Mouse (Mus musculus): ENCODE measurements around the gene Fam76a.
"Not testable (repeated sequence)": the region's sequence is repeated elsewhere in the genome, so short reads cannot be mapped to it uniquely, and the experiment has no call there.

Fam76a gene

GRCm38 (mm10) chr4:132945261-132946046 lies 23.1 kb upstream of the Fam76a start:
- DNase-seq (ENCODE audit: low spot score in 2 of 2) = peak; percentile 83 to 86

GRCm38 (mm10) chr4:132944776-132945175 lies 22.4 kb upstream of the Fam76a start:
- no peak for DNase-seq (ENCODE audit: low spot score in 2 of 2)

- no peak for DNase-seq (ENCODE audit: low spot score in 2 of 2)
These were observed 21.7 kb upstream of the Fam76a start for GRCm38 (mm10) chr4:132944106-132944505.

- DNase-seq (ENCODE audit: low spot score in 2 of 2) = no peak
These were observed 20.7 kb upstream of the Fam76a start for GRCm38 (mm10) chr4:132943088-132943487.

DNA sequence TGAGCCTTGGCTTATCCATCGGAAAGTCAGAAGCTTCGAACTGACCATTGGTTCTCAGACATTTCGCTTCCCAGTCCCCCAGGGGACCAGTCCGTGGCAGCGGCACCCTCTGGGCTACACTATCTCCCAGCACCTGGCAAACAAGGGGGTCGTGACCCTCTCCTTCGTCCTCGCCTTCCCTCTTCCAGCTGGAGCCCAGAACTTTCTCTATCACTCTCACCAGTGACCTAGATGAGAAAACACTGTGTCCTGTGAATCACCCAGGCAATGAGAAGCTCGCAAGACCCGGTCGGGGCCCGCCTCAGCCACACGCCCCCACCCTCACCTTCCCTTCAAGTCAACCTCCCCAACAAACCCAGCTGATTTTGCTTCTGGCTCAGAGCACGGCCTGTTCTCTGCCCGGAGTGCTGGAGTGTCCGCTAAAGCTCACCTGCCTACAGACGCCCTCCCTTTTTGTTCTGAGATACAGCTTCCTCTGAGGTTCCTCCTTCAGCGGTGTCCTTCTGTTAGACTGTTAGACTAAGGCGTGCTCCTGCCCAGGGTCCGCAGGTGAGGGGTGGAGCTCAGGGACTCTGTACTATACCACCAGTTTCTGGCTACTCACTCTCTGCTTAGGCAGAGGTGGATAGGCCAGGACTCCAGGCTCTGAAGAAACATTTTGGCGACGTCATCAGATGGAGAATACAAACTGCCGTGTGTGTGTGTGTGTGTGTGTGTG lies 18.8 kb upstream of the Fam76a start:
- no peak for DNase-seq (ENCODE audit: low spot score in 2 of 2)

DNA sequence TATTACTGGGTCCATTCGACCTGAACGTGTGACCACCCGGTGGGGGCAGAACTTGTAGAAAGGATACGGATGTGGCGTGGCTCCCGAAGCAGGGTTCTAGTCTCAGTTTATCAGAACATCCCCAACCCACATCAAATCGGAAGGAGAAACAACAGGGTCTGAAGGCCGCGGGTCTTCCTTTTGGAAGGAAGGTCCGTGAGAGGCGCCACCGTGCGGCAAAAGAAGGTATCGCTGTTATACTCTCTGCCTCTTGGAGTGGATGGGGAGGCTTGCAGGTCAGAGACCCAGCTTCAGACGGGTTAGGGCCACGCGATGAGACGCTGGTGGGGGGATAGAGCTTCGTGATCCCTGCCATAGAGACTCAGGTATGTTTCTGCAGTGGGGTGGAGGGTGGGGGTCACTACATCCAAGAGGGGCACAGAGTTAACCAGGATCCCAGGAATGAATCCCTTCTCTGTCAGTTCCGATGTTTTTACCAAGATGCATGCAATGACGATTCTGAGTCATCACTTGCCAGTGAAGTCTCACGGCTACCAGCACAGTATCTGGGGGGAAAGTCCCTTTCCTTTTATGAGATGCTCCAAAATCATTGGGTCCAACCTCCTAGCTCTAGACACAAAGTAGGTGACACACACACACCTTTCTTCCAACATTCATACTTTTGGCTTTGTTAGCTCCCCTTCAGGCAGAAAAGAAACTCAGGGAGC lies 17.2 kb upstream of the Fam76a start:
- DNase-seq (ENCODE audit: low spot score in 2 of 2) = peak; percentile 73 to 85

DNA sequence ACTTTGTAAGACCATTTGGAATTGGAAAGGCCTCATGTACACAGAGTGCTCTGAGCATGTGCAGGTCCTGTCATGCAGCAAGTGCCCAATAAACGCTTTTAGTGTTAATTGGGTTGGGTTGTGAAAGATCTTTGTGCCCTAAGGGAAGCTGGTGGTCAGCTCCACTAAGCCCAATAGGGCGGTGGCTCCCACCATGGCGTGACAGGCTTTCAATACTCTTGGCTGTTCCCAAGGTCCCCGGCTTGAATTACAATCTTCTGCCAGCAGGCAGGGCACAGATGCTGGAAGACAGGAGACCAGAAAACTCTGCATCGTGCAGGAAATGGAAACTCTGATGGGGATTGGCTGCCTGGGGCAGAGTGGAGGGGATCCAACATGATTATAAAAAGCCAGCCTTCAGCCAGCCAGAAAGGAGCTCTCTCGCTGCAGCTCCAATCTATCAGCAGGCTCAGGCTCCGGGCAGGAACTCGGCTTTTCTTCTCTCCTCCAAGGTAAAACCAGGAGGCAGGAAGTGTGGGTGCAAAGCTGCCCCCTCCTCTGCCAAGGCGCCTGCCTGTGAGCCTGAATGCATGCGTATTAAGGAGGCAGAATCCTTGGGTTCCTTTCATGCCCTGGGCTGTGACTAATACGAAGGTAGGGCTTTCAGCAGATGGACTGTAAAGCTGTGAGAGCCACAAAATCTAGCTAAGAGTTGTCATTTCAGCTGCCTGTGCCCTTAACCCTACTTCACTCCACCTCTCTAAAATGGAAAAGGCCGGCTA lies 16.0 kb upstream of the Fam76a start:
- no peak for DNase-seq (ENCODE audit: low spot score in 2 of 2)

DNA sequence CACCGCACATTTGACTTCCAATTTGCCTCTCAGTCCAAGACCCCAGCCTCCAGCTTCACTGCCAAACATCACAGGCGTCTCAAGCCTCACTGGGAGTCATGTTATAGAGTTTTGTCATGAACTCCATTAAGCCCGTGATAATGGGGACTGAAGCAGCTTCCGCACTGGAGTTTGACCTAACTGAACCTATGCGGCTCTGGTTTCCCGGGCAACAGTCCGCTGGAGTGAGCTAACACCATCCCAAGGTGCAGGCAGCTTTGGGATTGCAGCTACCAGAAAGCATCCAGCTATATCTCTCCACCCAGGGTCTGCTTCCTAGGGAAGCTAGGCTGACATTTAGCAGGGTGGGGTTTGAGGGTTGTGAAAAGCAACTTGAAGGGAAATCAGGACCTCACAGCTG lies 12.3 kb upstream of the Fam76a start:
- DNase-seq (ENCODE audit: low spot score in 2 of 2) = no peak

DNA sequence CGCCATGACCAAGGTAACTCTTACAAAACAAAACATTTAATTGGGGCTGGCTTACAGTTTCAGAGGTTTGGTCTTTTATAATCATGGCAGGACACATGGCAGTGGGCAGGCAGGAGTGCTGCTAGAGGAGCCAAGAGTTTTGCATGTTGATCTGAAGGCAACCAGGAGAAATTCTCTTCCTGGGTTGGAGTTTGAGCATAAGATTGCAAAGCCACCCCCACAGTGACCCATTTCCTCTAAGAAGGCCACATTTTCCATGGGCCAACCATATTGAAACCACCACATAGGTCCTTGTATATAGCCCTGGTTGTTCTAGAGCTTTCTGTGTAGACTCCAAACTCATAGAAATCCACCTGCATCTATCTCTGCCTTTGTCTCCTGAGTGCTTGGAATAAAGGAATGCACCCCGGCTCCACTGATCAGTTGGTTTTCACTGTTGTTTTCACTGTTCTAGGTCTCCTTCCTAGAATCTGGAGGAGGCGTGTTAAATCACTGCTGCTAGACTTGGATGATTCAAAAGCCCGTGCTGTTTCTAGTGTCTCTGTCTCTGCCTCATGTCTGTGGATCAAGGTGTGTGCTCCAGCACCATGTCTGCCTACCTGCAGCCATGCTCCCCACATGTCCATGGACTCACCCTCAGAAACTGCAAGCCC lies 10.5 kb upstream of the Fam76a start:
- no peak for DNase-seq (ENCODE audit: low spot score in 2 of 2)

- peak; percentile 41 to 73 for DNase-seq (ENCODE audit: low spot score in 2 of 2)
These were observed 8.4 kb upstream of the Fam76a start for GRCm38 (mm10) chr4:132930784-132931183.

- DNase-seq (ENCODE audit: low spot score in 2 of 2) = not testable (repeated sequence)
These were observed 4.2 kb upstream of the Fam76a start for GRCm38 (mm10) chr4:132926520-132926919.

- DNase-seq (ENCODE audit: low spot score in 2 of 2) = no peak
These were observed 262 bp downstream of the Fam76a start for GRCm38 (mm10) chr4:132922061-132922530.

DNA sequence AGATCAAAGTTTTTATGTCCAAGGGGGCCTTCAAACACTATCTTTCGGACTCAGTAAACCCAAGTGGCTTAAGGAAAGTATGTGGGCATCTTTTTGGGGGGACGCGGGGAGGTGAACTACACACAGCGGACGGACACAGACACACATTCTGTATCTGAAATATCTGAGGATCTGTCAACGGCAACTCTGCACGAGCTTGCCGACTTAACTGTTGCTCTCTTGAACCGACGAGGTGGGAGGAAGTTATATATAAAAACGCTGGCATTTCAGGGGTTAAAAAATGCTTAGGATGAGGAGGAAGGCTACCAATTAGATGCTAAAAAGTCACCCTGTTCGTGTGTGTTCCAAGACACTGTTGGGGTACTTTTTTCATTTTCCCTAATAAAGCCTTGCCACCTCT lies 870 bp downstream of the Fam76a start:
- DNase-seq (ENCODE audit: low spot score in 2 of 2) = no peak

DNA sequence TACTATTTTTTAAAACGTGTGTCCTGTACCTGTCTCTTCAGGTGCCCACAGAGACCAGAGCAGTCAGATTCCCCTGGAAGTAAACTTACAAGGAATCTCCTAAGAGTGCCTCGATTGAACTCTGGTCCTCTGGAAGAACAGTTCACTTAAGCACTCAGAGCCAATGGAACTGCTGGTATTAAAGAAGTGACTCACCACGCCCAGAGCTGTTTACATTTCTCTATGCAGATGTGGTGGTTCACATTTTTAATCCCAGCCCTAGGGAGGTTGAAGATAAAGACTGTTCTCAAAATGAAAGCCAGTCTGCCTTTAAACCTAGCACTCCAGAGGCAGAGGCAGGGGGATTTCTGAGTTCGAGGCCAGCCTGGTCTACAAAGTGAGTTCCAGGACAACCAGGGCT lies 2.2 kb downstream of the Fam76a start:
- no peak for DNase-seq (ENCODE audit: low spot score in 2 of 2)

- DNase-seq (ENCODE audit: low spot score in 2 of 2) = not testable (repeated sequence)
These were observed 3.9 kb downstream of the Fam76a start for GRCm38 (mm10) chr4:132918493-132918892.

DNA sequence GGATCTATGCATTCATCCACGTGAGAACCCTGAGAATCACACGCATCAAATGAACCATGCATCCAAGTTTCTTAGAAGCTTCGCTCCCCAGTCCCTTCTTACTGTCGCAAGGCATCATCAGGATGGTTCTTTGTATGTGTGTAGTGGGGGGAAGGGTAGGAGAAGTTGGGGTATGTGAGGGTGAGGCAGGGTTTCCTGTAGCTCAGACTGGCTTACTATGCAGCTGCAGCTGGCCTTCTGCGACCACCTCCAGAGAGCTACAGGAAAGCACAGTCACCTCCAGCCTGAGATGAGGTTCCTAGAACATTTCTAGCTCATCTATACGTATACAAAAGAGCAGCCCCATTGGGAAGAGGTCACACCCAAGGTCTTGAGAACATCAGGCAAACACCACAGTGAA lies 10.2 kb downstream of the Fam76a start:
- DNase-seq (ENCODE audit: low spot score in 2 of 2) = no peak

DNA sequence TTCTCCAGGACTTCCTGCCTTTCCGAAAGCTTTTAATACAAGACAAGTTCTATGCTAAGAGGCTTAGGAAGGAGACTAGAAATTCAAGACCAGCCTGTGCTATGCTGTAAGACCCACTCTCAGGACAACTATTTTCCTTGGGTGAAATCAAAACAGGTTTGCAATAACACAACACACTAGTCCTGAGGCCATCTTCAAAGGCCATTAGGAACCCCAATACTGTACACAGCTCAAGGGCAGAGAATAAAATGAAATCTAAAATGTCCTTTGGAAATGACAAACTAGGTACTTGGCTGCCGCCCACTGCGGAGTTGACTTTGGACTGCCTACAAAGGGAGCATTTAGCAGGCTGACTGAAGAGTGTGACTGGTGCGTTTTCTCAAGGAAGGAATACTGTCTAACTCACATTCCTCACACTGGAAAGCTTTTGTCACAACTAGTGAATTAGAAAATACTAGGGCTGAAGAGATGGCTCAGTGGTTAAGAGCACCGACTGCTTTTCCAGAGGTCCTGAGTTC lies 16.5 kb downstream of the Fam76a start:
- no peak for DNase-seq (ENCODE audit: low spot score in 2 of 2)

DNA sequence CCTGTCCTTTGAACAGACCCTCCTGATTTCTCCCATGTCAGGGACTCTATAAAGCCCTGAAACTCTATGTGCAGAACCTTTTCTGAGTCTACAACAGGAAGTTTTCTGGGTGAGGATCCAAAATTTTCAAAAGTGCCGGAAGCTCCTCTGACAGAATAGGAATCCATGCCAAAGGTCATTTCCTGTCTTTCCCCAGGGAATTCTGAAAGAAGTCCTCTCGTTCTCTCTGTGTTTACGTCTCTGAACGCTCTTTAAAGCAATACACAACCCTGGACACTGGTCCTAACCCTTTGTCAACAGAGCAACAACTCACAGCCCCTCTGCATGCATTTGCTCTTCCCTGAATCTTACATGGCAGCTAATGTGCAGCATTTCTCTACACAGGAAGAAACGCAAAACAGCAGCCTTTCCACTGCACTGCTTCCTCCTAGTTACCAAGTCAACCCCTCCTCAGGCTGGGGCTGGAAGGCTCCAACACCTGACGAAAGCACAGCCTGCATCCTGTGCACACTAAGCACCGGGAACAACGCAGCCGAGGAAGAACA lies 17.5 kb downstream of the Fam76a start:
- no peak for DNase-seq (ENCODE audit: low spot score in 2 of 2)

GRCm38 (mm10) chr4:132904071-132904470 lies 18.3 kb downstream of the Fam76a start:
- no peak for DNase-seq (ENCODE audit: low spot score in 2 of 2)

DNA sequence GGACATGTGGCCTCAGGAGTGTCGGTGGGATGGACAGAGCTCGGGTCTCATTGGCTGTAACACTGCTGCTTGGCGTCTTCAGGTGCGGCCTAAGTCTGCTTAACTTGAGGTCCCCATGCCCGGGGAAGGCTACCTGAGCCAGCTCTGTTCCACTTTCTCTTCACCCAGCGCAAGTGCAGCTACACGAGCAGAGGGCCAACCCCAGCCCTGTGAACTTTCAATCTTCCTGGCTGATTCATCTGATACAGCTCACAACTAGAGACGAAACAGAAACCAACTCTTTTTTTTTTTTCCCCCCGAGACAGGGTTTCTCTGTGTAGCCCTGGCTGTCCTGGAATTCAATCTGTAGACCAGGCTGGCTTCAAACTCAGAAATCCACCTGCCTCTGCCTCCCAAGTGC lies 24.2 kb downstream of the Fam76a start:
- no peak for DNase-seq (ENCODE audit: low spot score in 2 of 2)

DNA sequence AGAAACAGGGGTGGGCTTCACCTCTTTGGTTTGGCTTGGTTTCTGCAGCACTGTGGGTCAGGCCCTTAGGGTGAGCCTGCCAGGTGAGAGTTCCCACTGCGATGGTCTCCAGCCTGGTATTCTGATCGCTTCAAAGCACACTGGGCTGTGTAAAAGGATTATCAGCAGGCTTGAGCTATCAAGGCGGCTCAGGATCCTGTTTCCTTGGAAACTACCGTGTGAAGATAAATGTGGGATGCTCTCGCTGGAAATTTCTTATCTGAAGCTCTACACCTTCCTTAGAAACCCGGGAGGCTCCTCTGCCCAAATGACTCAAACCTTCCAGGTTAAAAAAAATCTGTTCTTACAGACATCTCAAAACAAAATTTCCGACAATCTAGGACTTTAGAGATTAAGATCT lies 28.0 kb downstream of the Fam76a start:
- DNase-seq (ENCODE audit: low spot score in 2 of 2) = no peak
